In genomic region chr14:97774135-97774767, GRCm38 (mm10) we compare ENCODE assay signal across 11 mouse cellular contexts.
"Had no signal": no experiment of that assay in that cellular context is flagged by ENCODE, and none has a peak within 500 bp of the region (broad histone marks: within the 10 kb centered on the region; RNA-seq: fewer than 3 reads in every experiment).

No protein-coding gene starts in this region.

- H3K27me3 ChIP-seq: limb, embryonic 12.5 days; liver, embryonic 13.5 days; neural tube, embryonic 12.5 days had no signal

- DNase-seq: liver; liver, embryonic 13.5 days; liver, postnatal 0 days; lung, postnatal 36 days; midbrain, embryonic 14.5 days had no signal

- H3K4me2 ChIP-seq: hindbrain, embryonic 14.5 days; limb, embryonic 12.5 days; liver, embryonic 13.5 days; neural tube, embryonic 12.5 days had no signal

- H3K4me1 ChIP-seq: limb, embryonic 12.5 days; liver, embryonic 13.5 days; neural tube, embryonic 12.5 days had no signal

- H3K9ac ChIP-seq: hindbrain, embryonic 14.5 days; limb, embryonic 12.5 days; liver, embryonic 13.5 days; liver, postnatal 0 days; neural tube, embryonic 12.5 days had no signal

- H3K36me3 ChIP-seq: limb, embryonic 12.5 days; liver, embryonic 13.5 days; neural tube, embryonic 12.5 days had no signal

- H3K9me3 ChIP-seq: liver, embryonic 13.5 days had no signal

- H3K27ac ChIP-seq: hindbrain, embryonic 14.5 days; left cerebral cortex, adult 2 months; limb, embryonic 12.5 days; liver, embryonic 13.5 days; neural tube, embryonic 12.5 days had no signal

- H3K4me3 ChIP-seq: left cerebral cortex, adult 2 months; limb, embryonic 12.5 days; liver, embryonic 13.5 days; myocyte; neural tube, embryonic 12.5 days had no signal

- ATAC-seq: intestine, postnatal 0 days; liver, postnatal 0 days had no signal
